Mouse (Mus musculus) heart, postnatal 14 days (tissue): ENCODE measurements at regions not wholly inside any gene's neighbourhood (a gene's known extent, or its start where the extent isn't known, plus 50 kb on each side); places are given as distances from the start of the nearest gene placed in this dataset.

Experiments used
- DNase-seq, 2 experiments: peaks; one replicate each; pipeline ENCODE4 v3.0.0; 2021 to 2022
- intact Hi-C: fragments of 180-260 bp; cut with DNase I; formaldehyde crosslinking; loops from one replicate; pipeline ENCODE4 v1.15.1; 2025

GRCm38 (mm10) chr19:54440713-54441112, 396.8 kb downstream of the Adra2a start:
- no peak for DNase-seq
- intact Hi-C loops, result no loop called here

GRCm38 (mm10) chr19:54460426-54461170, 416.6 kb downstream of the Adra2a start:
- DNase-seq, result no peak
- intact Hi-C loops, result no loop called here

- no peak for DNase-seq
Measured at GRCm38 (mm10) chr19:54462480-54462879, 418.5 kb downstream of the Adra2a start.

GRCm38 (mm10) chr19:54470034-54470433, 426.1 kb downstream of the Adra2a start:
- intact Hi-C loops, result no loop called here
- no peak for DNase-seq

More at GRCm38 (mm10) chr19:54462480-54462879, 418.5 kb downstream of the Adra2a start:
- intact Hi-C loops, result no loop called here

GRCm38 (mm10) chr19:54498066-54498465, 454.1 kb downstream of the Adra2a start:
- intact Hi-C loops, result no loop called here
- no peak for DNase-seq

GRCm38 (mm10) chr19:54533858-54534257, 489.9 kb downstream of the Adra2a start:
- intact Hi-C loops, result loop anchor here (5.0 kb wide), 1 partner anchor 487 kb away; no protein-coding TSS in a partner anchor
- DNase-seq, result peak in 1 of 2 experiments; percentile 3

GRCm38 (mm10) chr19:54555351-54555750, 511.4 kb downstream of the Adra2a start:
- DNase-seq, result no peak
- intact Hi-C loops, result no loop called here

- intact Hi-C loops, result no loop called here
- no peak for DNase-seq
Measured at GRCm38 (mm10) chr19:54557984-54558383, 514.0 kb downstream of the Adra2a start.

- intact Hi-C loops, result no loop called here
- DNase-seq, result no peak
Measured at GRCm38 (mm10) chr19:54583574-54583973, 539.6 kb downstream of the Adra2a start.

- no peak for DNase-seq
- intact Hi-C loops, result no loop called here
Measured at GRCm38 (mm10) chr19:54584687-54585237, 540.8 kb downstream of the Adra2a start.

- DNase-seq, result no peak
- intact Hi-C loops, result no loop called here
Measured at GRCm38 (mm10) chr19:54585326-54585725, 541.4 kb downstream of the Adra2a start.

GRCm38 (mm10) chr19:54603345-54603744, 523.7 kb downstream of the Gpam start:
- intact Hi-C loops, result no loop called here
- DNase-seq, result no peak

- DNase-seq, result no peak
- intact Hi-C loops, result no loop called here
Measured at GRCm38 (mm10) chr19:54605346-54605745, 521.7 kb downstream of the Gpam start.

- intact Hi-C loops, result no loop called here
- no peak for DNase-seq
Measured at GRCm38 (mm10) chr19:54616924-54617323, 510.1 kb downstream of the Gpam start.
